Mouse (Mus musculus) liver, embryonic 15.5 days (tissue): ENCODE results near the gene Eef2k. TPM values are rescaled to one million over a fixed set of nuclear protein-coding genes. Genes with fewer than 3 reads are reported as not detected.
"Not testable (repeated sequence)": the region's sequence is repeated elsewhere in the genome, so short reads cannot be mapped to it uniquely, and the experiment has no call there.

Source experiments
- ATAC-seq: fragments of 200-750 bp; cut with Nextera tagmentation; 2 replicates; pipeline ENCODE4 v1.8.0; 2017; ENCODE audit warnings: moderate number of reproducible peaks, mild to moderate bottlenecking, moderate library complexity; ENCODE audit not compliant: insufficient read depth
- H3K27ac ChIP-seq: fragments of 300-500 bp; sonication (generic); replicated peaks from 2 replicates; pipeline ENCODE4 v1.5.1; 2015; ENCODE audit warnings: mild to moderate bottlenecking, inconsistent platforms
- H3K27me3 ChIP-seq: fragments of 300-500 bp; sonication (generic); 2 replicates; pipeline ENCODE4 v1.6.1; 2015; ENCODE audit warnings: mild to moderate bottlenecking, inconsistent platforms
- H3K36me3 ChIP-seq: fragments of 300-500 bp; sonication (generic); replicated peaks from 2 replicates; pipeline ENCODE4 v1.6.1; 2015; ENCODE audit warnings: moderate library complexity, mild to moderate bottlenecking, inconsistent platforms
- H3K4me1 ChIP-seq: fragments of 300-500 bp; sonication (generic); replicated peaks from 2 replicates; pipeline ENCODE4 v1.6.1; 2015; ENCODE audit warnings: inconsistent platforms
- H3K4me2 ChIP-seq: fragments of 300-500 bp; sonication (generic); 2 replicates; pipeline ENCODE4 v1.6.1; 2015; ENCODE audit warnings: moderate library complexity, mild to moderate bottlenecking, inconsistent platforms
- H3K4me3 ChIP-seq: fragments of 300-500 bp; sonication (generic); replicated peaks from 2 replicates; pipeline ENCODE4 v1.5.1; 2015; ENCODE audit warnings: mild to moderate bottlenecking, inconsistent platforms
- H3K9ac ChIP-seq: fragments of 300-500 bp; sonication (generic); 2 replicates; pipeline ENCODE4 v1.6.1; 2015; ENCODE audit warnings: moderate library complexity, mild to moderate bottlenecking, inconsistent platforms
- H3K9me3 ChIP-seq: fragments of 300-500 bp; sonication (generic); replicated peaks from 2 replicates; pipeline ENCODE4 v1.6.1; 2016; ENCODE audit warnings: inconsistent platforms
- WGBS: fragments of 180-500 bp; shearing (Covaris S2); methylation state at CpG from one replicate; pipeline ENCODE4 v1.1.7; 2015; ENCODE audit warnings: mixed read lengths; ENCODE audit not compliant: insufficient replicate concordance; 5-methylcytosine and 5-hydroxymethylcytosine counted together
- polyA plus RNA-seq: library from polyadenylated mRNA; unstranded; fragments of >200 nt; fragmentation: Nextera tagmentation; extraction: Ambion mirVana; gene quantifications from 2 replicates; pipeline ENCODE4 v1.2.1, GENCODE M21; 2015

Gene Eef2k
- polyA plus RNA-seq, 1 experiment from 2014 or later = 42.8 TPM

DNA sequence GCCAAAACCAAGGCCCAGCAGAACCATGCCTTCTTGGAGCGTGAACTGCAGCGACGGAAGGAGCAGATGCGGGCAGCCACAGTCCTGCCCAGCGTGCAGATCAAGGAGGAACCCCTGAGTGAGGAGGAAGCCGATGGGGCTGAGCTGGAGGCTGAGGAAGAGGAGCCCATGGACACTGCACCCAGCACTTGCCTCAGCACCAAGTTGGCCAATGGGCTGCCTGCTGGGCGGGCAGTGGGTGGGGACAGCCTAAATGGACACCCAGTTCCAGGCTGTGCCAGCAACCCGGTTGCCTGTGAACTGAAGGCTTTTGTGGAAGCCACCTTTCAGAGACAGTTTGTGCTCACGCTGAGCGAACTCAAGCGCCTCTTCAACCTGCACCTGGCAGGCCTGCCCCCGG, 97.7 kb downstream of the Eef2k start:
- H3K36me3 ChIP-seq = peaks cover 94% of the 10 kb centered on the region
- no peaks in the 10 kb centered on the region for H3K27me3 ChIP-seq
- 0 out of 2 replicates have a peak, but pooled peaks have one; percentile 26 for ATAC-seq

DNA sequence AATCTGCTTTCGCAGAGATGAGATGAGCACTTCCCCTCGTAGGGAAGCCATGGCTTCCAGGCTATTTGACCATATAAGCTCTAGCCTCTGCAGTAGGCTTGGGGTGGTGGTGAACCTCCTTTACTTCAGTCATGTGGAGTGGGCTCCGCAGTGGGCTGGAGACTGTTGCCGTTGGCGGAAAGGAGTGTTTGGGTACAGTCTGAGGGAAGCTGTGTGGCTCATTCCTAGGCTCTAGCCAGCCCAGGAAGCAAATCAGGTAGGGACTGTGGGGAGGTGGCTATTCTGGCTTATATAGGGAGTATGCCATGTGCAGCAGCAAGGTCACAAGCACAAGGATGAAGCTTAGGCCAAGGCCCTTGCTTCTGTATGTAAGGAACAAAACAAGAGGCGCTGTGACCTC, 98.6 kb downstream of the Eef2k start:
- H3K4me2 ChIP-seq = no peak overlapping the region
- WGBS = 87% methylated on average over 6 of the region's 6 CpGs
- no peak overlapping the region for H3K27ac ChIP-seq
- H3K4me1 ChIP-seq = no peaks in the 10 kb centered on the region
- peaks cover 94% of the 10 kb centered on the region for H3K36me3 ChIP-seq
- no peak overlapping the region for H3K4me3 ChIP-seq
- H3K27me3 ChIP-seq = no peaks in the 10 kb centered on the region
- no peak overlapping the region for H3K9ac ChIP-seq
- no peak for ATAC-seq
- no peaks in the 10 kb centered on the region for H3K9me3 ChIP-seq

More for the DNA sequence above, 97.7 kb downstream of the Eef2k start:
- Histone ChIP-seq H3K9ac (no peak overlapping the region), H3K4me2 (no peak overlapping the region), H3K4me3 (no peak overlapping the region), H3K27ac (no peak overlapping the region), H3K4me1 (no peaks in the 10 kb centered on the region), H3K9me3 (no peaks in the 10 kb centered on the region)
- WGBS = 87% methylated on average over 12 of the region's 12 CpGs

DNA sequence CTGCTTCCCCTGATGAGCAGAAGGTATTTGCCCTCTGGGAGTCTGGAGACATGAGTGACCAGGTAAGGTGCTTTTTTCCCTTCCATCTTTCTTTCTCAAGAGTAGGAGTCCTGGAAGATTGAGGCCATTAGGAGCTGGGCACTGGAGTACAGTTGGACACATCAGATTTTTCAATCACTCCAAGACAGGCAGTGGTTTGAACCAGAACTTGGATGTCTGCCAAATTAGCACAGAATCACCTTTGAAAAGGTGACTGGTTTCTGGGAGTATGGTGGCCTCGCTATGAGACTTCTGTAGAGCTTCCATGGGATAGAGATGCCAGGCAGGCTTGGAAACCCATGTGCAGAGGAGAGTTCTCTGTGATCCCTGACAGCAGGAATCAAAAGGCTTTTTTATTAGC, 99.9 kb downstream of the Eef2k start:
- ATAC-seq = no peak
- Histone ChIP-seq H3K4me3 (no peak overlapping the region), H3K4me1 (no peaks in the 10 kb centered on the region), H3K9ac (no peak overlapping the region), H3K27me3 (no peaks in the 10 kb centered on the region), H3K4me2 (no peak overlapping the region), H3K9me3 (no peaks in the 10 kb centered on the region), H3K27ac (no peak overlapping the region), H3K36me3 (peaks cover 87% of the 10 kb centered on the region)
- 71% methylated on average over 1 of the region's 1 CpGs for WGBS

DNA sequence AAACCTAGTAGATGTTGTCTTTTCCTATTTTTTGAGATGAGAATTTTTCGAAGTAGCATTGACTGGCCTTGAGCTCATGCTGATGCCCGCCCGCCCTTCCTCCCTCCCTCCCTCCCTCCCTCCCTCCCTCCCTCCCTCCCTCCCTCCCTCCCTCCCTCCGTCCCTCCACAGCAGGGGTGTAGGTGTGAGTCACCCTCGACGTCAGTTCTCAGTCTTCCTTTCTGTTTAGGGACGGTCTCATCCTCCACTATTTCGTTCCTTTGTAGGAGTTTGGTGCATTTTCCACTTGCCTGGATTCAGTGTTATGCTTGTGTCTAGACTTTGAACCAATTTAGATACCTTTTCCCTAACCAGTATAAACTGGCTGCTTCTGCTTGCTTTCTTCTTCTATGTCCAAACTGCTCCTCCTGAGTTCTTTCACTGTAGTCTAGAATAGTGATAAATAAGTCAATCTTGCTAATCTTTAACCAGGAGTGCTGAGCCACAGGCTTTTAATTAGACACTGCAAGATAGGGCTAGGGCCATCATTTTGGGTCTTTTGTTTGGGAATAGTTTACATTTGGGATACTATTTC, 101.4 kb downstream of the Eef2k start:
- no peaks in the 10 kb centered on the region for H3K9me3 ChIP-seq
- H3K4me2 ChIP-seq = no peak overlapping the region
- H3K36me3 ChIP-seq = peaks cover 87% of the 10 kb centered on the region
- ATAC-seq = no peak
- no peak overlapping the region for H3K27ac ChIP-seq
- H3K4me3 ChIP-seq = no peak overlapping the region
- no peak overlapping the region for H3K9ac ChIP-seq
- no peaks in the 10 kb centered on the region for H3K27me3 ChIP-seq
- no peaks in the 10 kb centered on the region for H3K4me1 ChIP-seq
- 73% methylated on average over 7 of the region's 8 CpGs for WGBS

DNA sequence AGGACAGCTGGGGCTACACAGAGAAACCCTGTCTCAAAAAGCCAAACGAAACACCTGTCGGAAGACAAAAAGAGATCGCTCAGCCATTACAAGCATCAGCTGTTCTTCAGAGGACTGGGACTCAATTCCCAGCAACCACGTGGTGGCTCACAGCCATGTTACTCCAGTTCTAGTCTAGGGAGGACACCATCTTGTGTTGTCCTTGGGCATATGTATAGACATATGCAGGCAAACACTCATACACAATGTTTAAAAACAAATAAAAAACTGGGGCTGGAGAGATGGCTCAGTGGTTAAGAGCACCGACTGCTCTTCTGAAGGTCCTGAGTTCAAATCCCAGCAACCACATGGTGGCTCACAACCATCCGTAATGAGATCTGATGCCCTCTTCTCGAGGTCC, 111.0 kb downstream of the Eef2k start:
- ATAC-seq, H3K4me2 ChIP-seq, H3K27me3 ChIP-seq, H3K4me3 ChIP-seq, H3K9ac ChIP-seq, H3K27ac ChIP-seq, H3K4me1 ChIP-seq, H3K9me3 ChIP-seq: not testable (repeated sequence)
- 89% methylated on average over 7 of the region's 7 CpGs for WGBS
- H3K36me3 ChIP-seq = peaks cover 76% of the 10 kb centered on the region

Other genes starting within 250 kb of the Eef2k start
- 115 and 118 TPM in 2 replicates for gene Uqcrc2, start 207.7 kb upstream of the Eef2k start, polyA plus RNA-seq
- 0.08 and 0.16 TPM in 2 replicates for gene Pdzd9, start 172.5 kb upstream of the Eef2k start, polyA plus RNA-seq
- 5.6 and 7.4 TPM in 2 replicates for gene Mosmo, start 165.2 kb upstream of the Eef2k start, polyA plus RNA-seq
- gene Vwa3a, start 103.5 kb upstream of the Eef2k start, polyA plus RNA-seq = 0.05 TPM in 1 of 2 replicates, not detected in the other
- not detected in 2 replicates for gene Gm5737, start 30.5 kb upstream of the Eef2k start, polyA plus RNA-seq
- gene Polr3e, start 74.9 kb downstream of the Eef2k start, polyA plus RNA-seq = 12.8 and 13.4 TPM in 2 replicates
- 48.6 and 56.8 TPM in 2 replicates for gene Cdr2, start 139.5 kb downstream of the Eef2k start, polyA plus RNA-seq
- gene Mfsd13b, start 139.7 kb downstream of the Eef2k start, polyA plus RNA-seq = 0.15 TPM in 1 of 2 replicates, not detected in the other
- 42.8 and 43.2 TPM in 2 replicates for gene Mettl9, start 191.6 kb downstream of the Eef2k start, polyA plus RNA-seq
- 13.9 and 14.5 TPM in 2 replicates for gene Igsf6, start 231.7 kb downstream of the Eef2k start, polyA plus RNA-seq
- gene Otoa, start 238.8 kb downstream of the Eef2k start, polyA plus RNA-seq = 0.08 TPM in 1 of 2 replicates, not detected in the other